Mouse (Mus musculus) heart, embryonic 13.5 days (tissue): Measurements from ENCODE around the gene Get4. TPM values are rescaled to one million over a fixed set of nuclear protein-coding genes. Genes with fewer than 3 reads are reported as not detected.

Source experiments
- ATAC-seq: fragments of 200-750 bp; cut with Nextera tagmentation; 2 replicates; pipeline ENCODE4 v1.8.0; 2017; ENCODE audit warnings: moderate TSS enrichment; ENCODE audit not compliant: insufficient number of reproducible peaks, low FRiP score, low TSS enrichment; ENCODE audit errors: extremely low read depth
- H3K27ac ChIP-seq: fragments of 300-500 bp; sonication (generic); replicated peaks from 2 replicates; pipeline ENCODE4 v1.5.1; 2015; ENCODE audit warnings: moderate library complexity, mild to moderate bottlenecking, inconsistent platforms
- H3K27me3 ChIP-seq: fragments of 300-500 bp; sonication (generic); replicated peaks from 2 replicates; pipeline ENCODE4 v1.6.1; 2015; ENCODE audit warnings: mild to moderate bottlenecking, inconsistent platforms
- H3K36me3 ChIP-seq: fragments of 300-500 bp; sonication (generic); 2 replicates; pipeline ENCODE4 v1.6.1; 2015; ENCODE audit warnings: mild to moderate bottlenecking, inconsistent platforms
- H3K4me1 ChIP-seq: fragments of 300-500 bp; sonication (generic); 2 replicates; pipeline ENCODE4 v1.6.1; 2015; ENCODE audit warnings: inconsistent platforms
- H3K4me2 ChIP-seq: fragments of 300-500 bp; sonication (generic); 2 replicates; pipeline ENCODE4 v1.6.1; 2015; ENCODE audit warnings: inconsistent platforms, mild to moderate bottlenecking, moderate library complexity
- H3K4me3 ChIP-seq: fragments of 300-500 bp; sonication (generic); 2 replicates; pipeline ENCODE4 v1.5.1; 2015; ENCODE audit warnings: moderate library complexity, mild to moderate bottlenecking, inconsistent platforms
- H3K9ac ChIP-seq: fragments of 300-500 bp; sonication (generic); 2 replicates; pipeline ENCODE4 v1.6.1; 2015; ENCODE audit warnings: inconsistent platforms, mild to moderate bottlenecking, moderate library complexity
- H3K9me3 ChIP-seq: fragments of 300-500 bp; sonication (generic); 2 replicates; pipeline ENCODE4 v1.6.1; 2016; ENCODE audit warnings: inconsistent platforms
- WGBS: fragments of 180-500 bp; shearing (Covaris S2); methylation state at CpG from one replicate; pipeline ENCODE4 v1.1.7; 2015; ENCODE audit warnings: mixed read lengths; 5-methylcytosine and 5-hydroxymethylcytosine counted together
- polyA plus RNA-seq: library from polyadenylated mRNA; unstranded; fragments of >200 nt; fragmentation: Nextera tagmentation; extraction: Ambion mirVana; gene quantifications from 2 replicates; pipeline ENCODE4 v1.2.1, GENCODE M21; 2015

Gene Get4
- polyA plus RNA-seq, 1 experiment from 2014 or later, result 127 TPM

- 80% methylated on average over 3 of the region's 3 CpGs for WGBS
- peaks cover 49% of the 10 kb centered on the region for H3K36me3 ChIP-seq
- H3K9ac ChIP-seq, result no peak overlapping the region
Measured at GRCm38 (mm10) chr5:139216774-139217173, 35.4 kb upstream of the Get4 start.

GRCm38 (mm10) chr5:139220006-139220515 is 32.1 kb upstream of the Get4 start:
- 73% methylated on average over 4 of the region's 4 CpGs for WGBS
- Histone ChIP-seq H3K4me2 (no peak overlapping the region), H3K36me3 (peaks cover 71% of the 10 kb centered on the region), H3K9ac (no peak overlapping the region), H3K4me3 (no peak overlapping the region), H3K27me3 (no peaks in the 10 kb centered on the region), H3K4me1 (peaks cover 15% of the 10 kb centered on the region), H3K9me3 (no peaks in the 10 kb centered on the region), H3K27ac (no peak overlapping the region)
- no peak for ATAC-seq

More at GRCm38 (mm10) chr5:139216774-139217173, 35.4 kb upstream of the Get4 start:
- no peaks in the 10 kb centered on the region for H3K9me3 ChIP-seq
- no peak overlapping the region for H3K27ac ChIP-seq
- H3K4me2 ChIP-seq, result no peak overlapping the region
- ATAC-seq, result no peak
- no peaks in the 10 kb centered on the region for H3K27me3 ChIP-seq
- H3K4me3 ChIP-seq, result no peak overlapping the region
- H3K4me1 ChIP-seq, result peaks cover 19% of the 10 kb centered on the region

- ATAC-seq, result no peak
Measured at GRCm38 (mm10) chr5:139220610-139221009, 31.5 kb upstream of the Get4 start.

GRCm38 (mm10) chr5:139223331-139223730 is 28.8 kb upstream of the Get4 start:
- Histone ChIP-seq H3K9me3 (no peaks in the 10 kb centered on the region), H3K4me2 (no peak overlapping the region), H3K4me1 (peaks cover 7% of the 10 kb centered on the region; the same call in 1 of the 2 replicates), H3K36me3 (peaks cover 79% of the 10 kb centered on the region), H3K9ac (no peak overlapping the region), H3K27me3 (no peaks in the 10 kb centered on the region), H3K4me3 (no peak overlapping the region), H3K27ac (no peak overlapping the region)
- WGBS, result 92% methylated on average over 10 of the region's 10 CpGs
- ATAC-seq, result no peak

More at GRCm38 (mm10) chr5:139220610-139221009, 31.5 kb upstream of the Get4 start:
- Histone ChIP-seq H3K9ac (no peak overlapping the region), H3K27ac (no peak overlapping the region), H3K27me3 (no peaks in the 10 kb centered on the region), H3K36me3 (peaks cover 71% of the 10 kb centered on the region), H3K9me3 (no peaks in the 10 kb centered on the region), H3K4me2 (no peak overlapping the region), H3K4me3 (no peak overlapping the region), H3K4me1 (peaks cover 15% of the 10 kb centered on the region)
- 77% methylated on average over 4 of the region's 4 CpGs for WGBS

GRCm38 (mm10) chr5:139227236-139227635 is 24.9 kb upstream of the Get4 start:
- no peak overlapping the region for H3K4me2 ChIP-seq
- ATAC-seq, result no peak

GRCm38 (mm10) chr5:139227645-139228044 is 24.5 kb upstream of the Get4 start:
- Histone ChIP-seq H3K4me1 (no peaks in the 10 kb centered on the region), H3K36me3 (peaks cover 97% of the 10 kb centered on the region), H3K27ac (no peak overlapping the region), H3K4me3 (no peak overlapping the region), H3K9ac (no peak overlapping the region), H3K27me3 (no peaks in the 10 kb centered on the region), H3K9me3 (no peaks in the 10 kb centered on the region), H3K4me2 (no peak overlapping the region)
- no peak for ATAC-seq
- WGBS, result 90% methylated on average over 2 of the region's 2 CpGs

More at GRCm38 (mm10) chr5:139227236-139227635, 24.9 kb upstream of the Get4 start:
- Histone ChIP-seq H3K27me3 (no peaks in the 10 kb centered on the region), H3K27ac (no peak overlapping the region), H3K4me3 (no peak overlapping the region), H3K9me3 (no peaks in the 10 kb centered on the region), H3K36me3 (peaks cover 96% of the 10 kb centered on the region), H3K9ac (no peak overlapping the region), H3K4me1 (no peaks in the 10 kb centered on the region)
- WGBS, result 90% methylated on average over 4 of the region's 4 CpGs

- H3K27me3 ChIP-seq, result no peaks in the 10 kb centered on the region
- no peak overlapping the region for H3K27ac ChIP-seq
- ATAC-seq, result no peak
- H3K4me2 ChIP-seq, result no peak overlapping the region
- no peak overlapping the region for H3K9ac ChIP-seq
- no peak overlapping the region for H3K4me3 ChIP-seq
- no peaks in the 10 kb centered on the region for H3K9me3 ChIP-seq
- WGBS, result 94% methylated on average over 3 of the region's 3 CpGs
- no peaks in the 10 kb centered on the region for H3K4me1 ChIP-seq
- peaks cover 98% of the 10 kb centered on the region for H3K36me3 ChIP-seq
Measured at GRCm38 (mm10) chr5:139228318-139228717, 23.8 kb upstream of the Get4 start.

- Histone ChIP-seq H3K27me3 (no peaks in the 10 kb centered on the region), H3K36me3 (peaks cover 98% of the 10 kb centered on the region), H3K4me2 (no peak overlapping the region), H3K4me3 (no peak overlapping the region), H3K27ac (no peak overlapping the region), H3K9ac (no peak overlapping the region), H3K9me3 (no peaks in the 10 kb centered on the region), H3K4me1 (no peaks in the 10 kb centered on the region)
- no peak for ATAC-seq
- WGBS, result 93% methylated on average over 3 of the region's 3 CpGs
Measured at GRCm38 (mm10) chr5:139229716-139230115, 22.4 kb upstream of the Get4 start.

- Histone ChIP-seq H3K36me3 (peaks cover 99% of the 10 kb centered on the region), H3K4me2 (no peak overlapping the region), H3K9ac (no peak overlapping the region), H3K27ac (no peak overlapping the region), H3K4me3 (no peak overlapping the region), H3K4me1 (no peaks in the 10 kb centered on the region), H3K9me3 (no peaks in the 10 kb centered on the region), H3K27me3 (no peaks in the 10 kb centered on the region)
- WGBS, result 76% methylated on average over 3 of the region's 3 CpGs
- no peak for ATAC-seq
Measured at GRCm38 (mm10) chr5:139232083-139232482, 20.0 kb upstream of the Get4 start.

GRCm38 (mm10) chr5:139234423-139234822 is 17.7 kb upstream of the Get4 start:
- H3K4me3 ChIP-seq, result no peak overlapping the region
- H3K4me2 ChIP-seq, result no peak overlapping the region
- no peaks in the 10 kb centered on the region for H3K4me1 ChIP-seq
- H3K36me3 ChIP-seq, result peaks cover 99% of the 10 kb centered on the region
- no peak overlapping the region for H3K27ac ChIP-seq
- H3K9ac ChIP-seq, result no peak overlapping the region
- no peaks in the 10 kb centered on the region for H3K27me3 ChIP-seq
- no peak for ATAC-seq
- 90% methylated on average over 4 of the region's 4 CpGs for WGBS
- H3K9me3 ChIP-seq, result no peaks in the 10 kb centered on the region

GRCm38 (mm10) chr5:139237436-139237835 is 14.7 kb upstream of the Get4 start:
- H3K27ac ChIP-seq, result no peak overlapping the region
- H3K4me3 ChIP-seq, result no peak overlapping the region
- no peak for ATAC-seq
- no peaks in the 10 kb centered on the region for H3K9me3 ChIP-seq
- peaks cover 100% of the 10 kb centered on the region for H3K36me3 ChIP-seq
- 85% methylated on average over 4 of the region's 4 CpGs for WGBS
- peaks cover 14% of the 10 kb centered on the region for H3K4me1 ChIP-seq
- H3K27me3 ChIP-seq, result no peaks in the 10 kb centered on the region
- no peak overlapping the region for H3K9ac ChIP-seq
- no peak overlapping the region for H3K4me2 ChIP-seq

- no peaks in the 10 kb centered on the region for H3K27me3 ChIP-seq
- H3K36me3 ChIP-seq, result peaks cover 100% of the 10 kb centered on the region
- ATAC-seq, result no peak
- no peak overlapping the region for H3K9ac ChIP-seq
- H3K4me3 ChIP-seq, result no peak overlapping the region
- no peak overlapping the region for H3K4me2 ChIP-seq
- H3K27ac ChIP-seq, result peak overlapping the region; percentile 4; the same call in 1 of the 2 replicates
- H3K4me1 ChIP-seq, result peaks cover 30% of the 10 kb centered on the region
- H3K9me3 ChIP-seq, result no peaks in the 10 kb centered on the region
- 71% methylated on average over 15 of the region's 15 CpGs for WGBS
Measured at GRCm38 (mm10) chr5:139241022-139241761, 10.9 kb upstream of the Get4 start.
